Mouse (Mus musculus): ENCODE results near the gene Fam219b. TPM values are rescaled to one million over a fixed set of nuclear protein-coding genes. Genes with fewer than 3 reads are reported as not detected.

The Fam219b gene
- polyA plus RNA-seq, 1 experiment, result 6.2 TPM

DNA sequence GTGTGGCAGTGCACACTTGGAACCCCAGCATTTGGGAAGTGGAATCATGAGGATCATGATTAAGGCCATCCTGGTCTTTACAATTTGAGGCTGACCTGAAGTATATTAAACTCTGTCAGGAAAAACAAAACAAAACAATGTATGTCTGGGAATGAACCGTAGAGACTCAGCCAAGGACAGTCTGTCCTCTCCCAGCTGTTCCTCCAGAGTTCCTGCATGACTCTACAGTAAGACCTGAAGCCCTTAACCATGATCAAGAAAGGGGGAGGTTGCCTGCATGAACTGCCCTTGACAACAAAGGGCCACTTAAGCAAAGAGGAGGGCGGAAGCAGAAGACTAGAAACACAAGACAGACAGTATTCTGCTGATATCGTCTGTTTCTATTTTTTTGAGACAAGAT, 38.2 kb downstream of the Fam219b start:
- no peak for TF ChIP-seq POLR2A (IDR thresholded peaks at IDR 0.05; ENCODE audit: low read depth, low read length)
- TF ChIP-seq CTCF (conservative IDR thresholded peaks at IDR 0.05; ENCODE audit: insufficient read depth, insufficient read length, low read depth, low read length), result no peak
- DNase-seq, result no peak
- H3K4me1 ChIP-seq (ENCODE audit: control insufficient read depth, insufficient read depth, low read length), result no peaks in the 10 kb centered on the region; the same call in 1 of the 2 replicates
- no peak overlapping the region for H3K27ac ChIP-seq (ENCODE audit: insufficient read depth, low read depth, low read length)
- no peak overlapping the region for H3K4me3 ChIP-seq (ENCODE audit: insufficient read depth, low read depth, low read length)
- 55% methylated on average over 3 of the region's 3 CpGs for WGBS
- H3K36me3 ChIP-seq (ENCODE audit: control insufficient read depth, insufficient read depth, low read length), result peaks cover 2% of the 10 kb centered on the region; the same call in 1 of the 2 replicates
- H3K27me3 ChIP-seq (replicated peaks; ENCODE audit: control insufficient read depth, insufficient read depth, low read length), result no peaks in the 10 kb centered on the region

GRCm38 (mm10) chr9:57577144-57577849, 40.0 kb downstream of the Fam219b start:
- H3K4me1 ChIP-seq (ENCODE audit: control insufficient read depth, insufficient read depth, low read length), result no peaks in the 10 kb centered on the region; the same call in 1 of the 2 replicates
- H3K27ac ChIP-seq (ENCODE audit: insufficient read depth, low read depth, low read length), result no peak overlapping the region
- TF ChIP-seq POLR2A (IDR thresholded peaks at IDR 0.05; ENCODE audit: low read depth, low read length), result no peak
- TF ChIP-seq CTCF (conservative IDR thresholded peaks at IDR 0.05; ENCODE audit: insufficient read depth, insufficient read length, low read depth, low read length), result no peak
- DNase-seq, result no peak
- 78% methylated on average over 6 of the region's 6 CpGs for WGBS
- H3K4me3 ChIP-seq (ENCODE audit: insufficient read depth, low read depth, low read length), result no peak overlapping the region
- H3K27me3 ChIP-seq (replicated peaks; ENCODE audit: control insufficient read depth, insufficient read depth, low read length), result no peaks in the 10 kb centered on the region
- H3K36me3 ChIP-seq (ENCODE audit: control insufficient read depth, insufficient read depth, low read length), result peaks cover 2% of the 10 kb centered on the region; the same call in 1 of the 2 replicates

GRCm38 (mm10) chr9:57584991-57585390, 47.7 kb downstream of the Fam219b start:
- WGBS, result 80% methylated on average over 3 of the region's 3 CpGs
- H3K27ac ChIP-seq (ENCODE audit: insufficient read depth, low read depth, low read length), result no peak overlapping the region
- peaks cover 6% of the 10 kb centered on the region for H3K4me1 ChIP-seq (ENCODE audit: control insufficient read depth, insufficient read depth, low read length)
- no peak overlapping the region for H3K4me3 ChIP-seq (ENCODE audit: insufficient read depth, low read depth, low read length)
- peaks cover 3% of the 10 kb centered on the region for H3K36me3 ChIP-seq (ENCODE audit: control insufficient read depth, insufficient read depth, low read length)
- no peaks in the 10 kb centered on the region for H3K27me3 ChIP-seq (replicated peaks; ENCODE audit: control insufficient read depth, insufficient read depth, low read length)
- DNase-seq, result no peak
- no peak for TF ChIP-seq CTCF (conservative IDR thresholded peaks at IDR 0.05; ENCODE audit: insufficient read depth, insufficient read length, low read depth, low read length)
- no peak for TF ChIP-seq POLR2A (IDR thresholded peaks at IDR 0.05; ENCODE audit: low read depth, low read length)

DNA sequence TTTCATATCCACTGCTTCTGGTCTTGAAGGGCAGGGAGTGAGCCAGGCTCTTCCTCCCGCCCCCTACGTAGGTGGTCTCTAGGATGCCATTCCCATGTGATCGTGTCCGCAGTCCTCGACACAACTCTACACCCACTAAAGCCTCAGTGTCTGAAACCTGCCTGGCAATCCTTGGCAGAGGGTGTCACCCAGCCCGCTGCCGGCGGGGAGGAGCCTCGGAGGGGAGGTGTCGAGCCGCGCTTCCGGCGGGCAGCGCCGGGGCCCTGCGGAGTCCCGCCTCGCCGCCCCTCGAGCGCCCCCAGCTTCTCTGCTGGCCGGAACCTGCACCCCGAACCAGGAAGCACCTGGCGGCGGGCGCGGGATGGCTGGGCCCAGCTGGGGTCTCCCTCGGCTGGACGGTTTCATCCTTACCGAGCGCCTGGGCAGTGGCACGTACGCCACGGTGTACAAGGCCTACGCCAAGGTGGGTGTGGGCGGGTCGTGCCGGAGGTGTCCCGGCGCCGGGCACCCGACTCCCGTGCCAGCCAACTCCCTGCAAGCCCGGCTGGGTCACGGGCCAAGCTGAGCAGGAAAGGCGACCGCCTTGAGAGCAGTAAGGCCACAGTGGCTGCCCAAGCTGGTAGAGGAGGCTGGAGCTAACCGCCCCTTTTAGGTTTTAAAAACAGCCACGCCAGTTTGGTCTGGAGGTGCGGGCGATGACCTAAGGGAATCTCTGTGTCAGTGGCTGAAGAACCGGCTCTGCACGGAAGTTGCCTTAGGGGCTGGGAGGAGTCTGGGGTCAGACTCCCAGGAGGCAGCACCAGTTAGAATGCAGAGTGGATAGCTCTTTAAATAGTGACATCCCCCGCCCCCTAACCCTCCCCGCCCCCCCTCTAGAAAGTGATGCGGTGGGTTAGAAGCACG, 52.1 kb downstream of the Fam219b start, which contains the start of gene Ulk3:
Ulk3 (plus strand) TSS at position 229 of the 903 bp plus-strand sequence.
- Histone ChIP-seq H3K27ac (ENCODE audit: insufficient read depth, low read depth, low read length) (peak within 1 kb of the TSS; percentile 65), H3K4me3 (ENCODE audit: insufficient read depth, low read depth, low read length) (peak within 1 kb of the TSS; percentile 67), H3K36me3 (ENCODE audit: control insufficient read depth, insufficient read depth, low read length) (peaks cover 3% of the 10 kb centered on the region; the same call in 1 of the 2 replicates), H3K4me1 (ENCODE audit: control insufficient read depth, insufficient read depth, low read length) (peaks cover 13% of the 10 kb centered on the region), H3K27me3 (replicated peaks; ENCODE audit: control insufficient read depth, insufficient read depth, low read length) (no peaks in the 10 kb centered on the region)
- TF ChIP-seq POLR2A (IDR thresholded peaks at IDR 0.05; ENCODE audit: low read depth, low read length), result peak; percentile 36
- no peak for TF ChIP-seq CTCF (conservative IDR thresholded peaks at IDR 0.05; ENCODE audit: insufficient read depth, insufficient read length, low read depth, low read length)
- under 1% methylated on average over 58 of the region's 58 CpGs for WGBS
- DNase-seq, result peak; percentile 90

DNA sequence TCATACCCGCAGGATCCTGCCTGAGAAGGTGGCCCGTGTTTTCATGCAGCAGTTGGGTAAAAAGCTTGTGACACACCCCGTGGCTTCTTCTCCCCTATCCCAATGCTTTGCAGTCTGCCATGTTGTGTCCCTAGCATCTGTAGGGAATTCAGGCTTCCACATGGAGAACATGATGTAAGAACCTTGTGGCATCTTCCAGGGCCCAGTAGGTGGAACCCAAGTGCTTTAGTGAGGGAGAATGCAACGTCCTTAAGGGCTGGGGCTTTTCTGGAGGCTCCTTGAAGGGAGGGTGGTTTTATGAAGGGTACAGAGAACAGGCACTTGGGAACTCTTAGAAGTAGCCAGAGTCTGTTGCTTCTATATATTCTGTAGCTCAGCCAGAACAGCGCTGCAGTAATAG, 53.4 kb downstream of the Fam219b start:
- TF ChIP-seq POLR2A (IDR thresholded peaks at IDR 0.05; ENCODE audit: low read depth, low read length), result no peak
- peak; percentile 33; the same call in 1 of the 2 replicates for TF ChIP-seq CTCF (conservative IDR thresholded peaks at IDR 0.05; ENCODE audit: insufficient read depth, insufficient read length, low read depth, low read length)
- no peak overlapping the region for H3K27ac ChIP-seq (ENCODE audit: insufficient read depth, low read depth, low read length)
- no peak overlapping the region for H3K4me3 ChIP-seq (ENCODE audit: insufficient read depth, low read depth, low read length)
- 54% methylated on average over 5 of the region's 5 CpGs for WGBS
- no peaks in the 10 kb centered on the region for H3K27me3 ChIP-seq (replicated peaks; ENCODE audit: control insufficient read depth, insufficient read depth, low read length)
- no peak for DNase-seq
- H3K36me3 ChIP-seq (ENCODE audit: control insufficient read depth, insufficient read depth, low read length), result no peaks in the 10 kb centered on the region
- peaks cover 13% of the 10 kb centered on the region for H3K4me1 ChIP-seq (ENCODE audit: control insufficient read depth, insufficient read depth, low read length)

Other genes starting within 250 kb of the Fam219b start
- 45.4 and 57.9 TPM in 2 replicates for gene Ppcdc, start 97.4 kb upstream of the Fam219b start, polyA plus RNA-seq (2012; rRNA removed)
- gene Scamp5, start 69.5 kb upstream of the Fam219b start, polyA plus RNA-seq (2012; rRNA removed), result 76.4 and 83.5 TPM in 2 replicates
- gene Rpp25, start 33.5 kb upstream of the Fam219b start, polyA plus RNA-seq (2012; rRNA removed), result 0.36 and 0.94 TPM in 2 replicates
- 757 and 763 TPM in 2 replicates for gene Cox5a, start 16.3 kb upstream of the Fam219b start, polyA plus RNA-seq (2012; rRNA removed)
- 62.4 and 70.4 TPM in 2 replicates for gene Mpi, start 15.2 kb downstream of the Fam219b start, polyA plus RNA-seq (2012; rRNA removed)
- 166 and 187 TPM in 2 replicates for gene Scamp2, start 23.4 kb downstream of the Fam219b start, polyA plus RNA-seq (2012; rRNA removed)
- 26.2 and 26.9 TPM in 2 replicates for gene Ulk3, start 51.9 kb downstream of the Fam219b start, polyA plus RNA-seq (2012; rRNA removed)
- 0.42 and 0.47 TPM in 2 replicates for gene Cplx3, start 68.8 kb downstream of the Fam219b start, polyA plus RNA-seq (2012; rRNA removed)
- gene Lman1l, start 83.2 kb downstream of the Fam219b start, polyA plus RNA-seq (2012; rRNA removed), result 0.08 TPM in 1 of 2 replicates, not detected in the other
- 30.9 and 42.4 TPM in 2 replicates for gene Csk, start 116.1 kb downstream of the Fam219b start, polyA plus RNA-seq (2012; rRNA removed)
- 0.07 TPM in 1 of 2 replicates, not detected in the other for gene Cyp1a2, start 146.2 kb downstream of the Fam219b start, polyA plus RNA-seq (2012; rRNA removed)
- gene Cyp1a1, start 150.4 kb downstream of the Fam219b start, polyA plus RNA-seq (2012; rRNA removed), result 0.97 and 1.0 TPM in 2 replicates
- 7.9 and 8.4 TPM in 2 replicates for gene Edc3, start 171.0 kb downstream of the Fam219b start, polyA plus RNA-seq (2012; rRNA removed)
- 71.1 and 81.0 TPM in 2 replicates for gene Clk3, start 228.3 kb downstream of the Fam219b start, polyA plus RNA-seq (2012; rRNA removed)

All from kidney, adult 2 months (tissue).